Mouse (Mus musculus) heart, adult 2 months (tissue): Measurements from ENCODE around the gene Usp21.

ENCODE experiments used
- CTCF ChIP-seq: fragments of 200-600 bp; IDR thresholded peaks from 2 replicates; pipeline ENCODE4 v1.8.1; 2022; ENCODE audit warnings: antibody characterized with exemption, mild to moderate bottlenecking, moderate library complexity
- EP300 ChIP-seq: fragments of 200-500 bp; IDR thresholded peaks from 2 replicates; pipeline ENCODE4 v1.6.1; 2011; ENCODE audit warnings: low read depth, low read length, control low read depth; ENCODE audit not compliant: insufficient read depth
- POLR2A ChIP-seq: fragments of 200-500 bp; IDR thresholded peaks from 2 replicates; pipeline ENCODE4 v1.6.1; 2011; ENCODE audit warnings: mild to moderate bottlenecking, low read depth, low read length, control low read depth; ENCODE audit not compliant: insufficient read depth

- TF ChIP-seq CTCF (no peak), POLR2A (no peak), EP300 (no peak)
These were observed 16.6 kb downstream of the Usp21 start for GRCm38 (mm10) chr1:171271196-171271595.
